Mouse (Mus musculus) splenic B cell, adult 2 months (primary cell): ENCODE data around the gene 9030025P20Rik.
A peak's percentile ranks its signal among the peaks of the same experiment; 100 is the strongest.
"Not testable (repeated sequence)": the region's sequence is repeated elsewhere in the genome, so short reads cannot be mapped to it uniquely, and the experiment has no call there.

Source experiments
- DNase-seq: peaks from one replicate; pipeline ENCODE4 v3.0.0-alpha.2; 2011; ENCODE audit warnings: low read depth, low spot score
- H3K27me3 ChIP-seq: 2 replicates; pipeline ENCODE4 v1.6.1; 2012; ENCODE audit warnings: mild to moderate bottlenecking, low read length, moderate library complexity, mixed read lengths; ENCODE audit not compliant: control insufficient read depth, poor library complexity, insufficient read depth, severe bottlenecking
- H3K36me3 ChIP-seq: 2 replicates; pipeline ENCODE4 v1.6.1; 2012; ENCODE audit warnings: mild to moderate bottlenecking, low read length, moderate library complexity, mixed read lengths; ENCODE audit not compliant: control insufficient read depth, poor library complexity, insufficient read depth, severe bottlenecking

The 9030025P20Rik gene

DNA sequence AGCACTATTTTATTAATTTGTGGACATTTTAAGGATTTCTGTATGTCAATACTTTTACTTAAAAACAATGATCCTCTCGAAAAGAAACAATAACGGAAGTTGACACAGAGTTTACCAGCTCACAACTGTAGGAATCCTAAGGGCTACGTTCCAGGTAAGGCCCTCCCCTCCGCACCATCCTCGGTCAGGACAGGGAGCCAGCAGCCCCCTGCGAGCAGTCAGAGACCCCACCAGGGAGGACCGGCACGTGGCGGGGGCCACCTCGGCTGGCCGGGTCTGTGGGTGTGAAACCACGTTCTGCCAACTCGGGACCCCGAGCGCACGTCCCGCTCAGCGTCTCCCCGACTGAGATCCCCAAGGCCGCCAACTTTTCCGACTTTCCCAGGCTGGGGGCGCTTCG, 17.7 kb upstream of the 9030025P20Rik start:
- H3K36me3 ChIP-seq, result no peaks in the 10 kb centered on the region
- H3K27me3 ChIP-seq, result no peaks in the 10 kb centered on the region
- DNase-seq, result peak; percentile 16

DNA sequence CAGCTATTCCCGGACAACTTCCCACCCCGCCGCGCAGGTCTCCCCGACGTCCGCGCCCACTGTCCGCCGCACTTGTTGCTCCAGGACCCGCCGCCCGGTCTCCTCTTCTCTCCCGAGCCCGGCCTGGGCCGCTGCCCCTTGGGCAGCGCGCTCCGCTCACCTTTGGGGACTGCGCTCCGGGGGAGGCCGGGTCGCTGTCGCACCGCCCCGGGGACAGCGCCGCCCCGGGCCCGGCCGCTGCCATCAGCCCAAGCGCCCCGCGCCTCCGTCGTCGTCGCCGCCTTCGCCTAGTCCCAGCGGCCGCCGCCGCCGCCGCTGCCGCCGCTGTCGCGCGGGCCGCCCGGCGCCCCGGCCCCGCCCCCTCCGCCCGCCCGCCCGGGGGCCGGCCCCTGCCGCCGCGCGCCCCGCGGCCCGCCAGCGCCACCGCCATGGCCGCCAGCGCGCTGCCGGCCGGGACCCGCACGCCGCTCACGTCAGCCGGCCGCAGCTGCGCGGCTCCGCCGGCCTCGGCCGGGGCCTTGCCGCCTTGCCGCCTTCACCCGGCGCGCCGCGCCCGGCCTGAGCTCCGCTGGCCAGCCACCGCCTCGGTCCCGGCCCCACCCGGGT, 17.2 kb upstream of the 9030025P20Rik start, which contains the start of gene Phf10:
TSS of gene Phf10 (minus strand) at position 323 of the 606 bp plus-strand sequence.
- H3K27me3 ChIP-seq, H3K36me3 ChIP-seq: not testable (repeated sequence)
- peak; percentile 49 for DNase-seq

DNA sequence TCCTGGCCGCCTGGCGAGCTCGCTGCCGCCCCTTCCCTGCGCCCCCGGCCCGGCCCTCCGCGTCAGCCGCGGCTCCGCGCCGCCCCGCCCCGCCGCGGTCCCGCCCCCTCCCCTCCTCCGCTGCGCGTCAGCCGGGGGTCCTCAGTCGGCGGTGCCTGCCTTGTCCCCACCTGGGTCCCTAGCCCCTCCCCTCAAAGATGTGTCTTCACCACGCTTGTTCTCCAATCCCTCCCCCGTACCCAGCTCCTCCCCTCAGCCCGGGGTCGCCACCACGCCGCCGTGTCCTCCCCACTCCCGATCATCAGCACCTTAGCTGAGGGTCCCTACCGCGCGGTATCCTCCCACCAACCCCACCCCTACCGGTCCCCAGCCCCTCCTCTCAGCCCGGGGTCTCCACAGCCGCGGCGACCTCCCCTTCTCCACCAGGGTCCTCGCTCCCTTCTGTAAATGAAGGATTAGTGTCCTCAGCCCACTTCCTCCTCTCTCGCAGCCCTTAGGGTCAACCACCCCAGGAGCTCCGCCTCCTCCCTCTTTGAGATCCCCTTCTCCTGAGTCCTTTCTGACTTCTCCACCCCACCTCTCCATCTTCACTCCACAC, 16.6 kb upstream of the 9030025P20Rik start:
- H3K27me3 ChIP-seq, DNase-seq, H3K36me3 ChIP-seq: not testable (repeated sequence)

DNA sequence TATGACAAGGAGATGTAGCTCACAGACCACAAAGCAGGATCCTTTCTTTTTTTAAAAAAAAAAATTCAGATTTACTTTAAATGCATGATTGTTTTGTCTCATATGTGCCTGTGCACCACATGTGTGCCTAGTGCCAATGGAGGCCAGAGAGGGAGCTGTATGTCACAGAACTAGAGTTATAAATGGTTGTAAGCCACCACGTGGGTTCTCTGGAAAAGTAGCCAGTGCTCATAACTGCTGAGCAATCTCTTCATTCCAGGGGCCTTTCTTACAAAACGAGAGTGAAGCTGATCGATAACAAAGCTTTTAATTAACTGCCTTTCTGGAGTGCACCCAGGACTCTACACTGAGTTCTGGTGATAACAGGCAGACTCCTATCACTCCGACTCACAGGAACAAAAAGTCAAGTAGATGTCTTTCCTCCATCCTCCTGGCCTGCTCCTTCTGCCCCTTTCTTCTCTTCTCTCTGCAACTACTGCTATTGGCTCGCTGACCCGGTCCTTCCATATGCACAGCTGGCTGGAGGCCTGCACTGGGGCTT, 9.8 kb upstream of the 9030025P20Rik start:
- not testable (repeated sequence) for H3K36me3 ChIP-seq, H3K27me3 ChIP-seq, DNase-seq

DNA sequence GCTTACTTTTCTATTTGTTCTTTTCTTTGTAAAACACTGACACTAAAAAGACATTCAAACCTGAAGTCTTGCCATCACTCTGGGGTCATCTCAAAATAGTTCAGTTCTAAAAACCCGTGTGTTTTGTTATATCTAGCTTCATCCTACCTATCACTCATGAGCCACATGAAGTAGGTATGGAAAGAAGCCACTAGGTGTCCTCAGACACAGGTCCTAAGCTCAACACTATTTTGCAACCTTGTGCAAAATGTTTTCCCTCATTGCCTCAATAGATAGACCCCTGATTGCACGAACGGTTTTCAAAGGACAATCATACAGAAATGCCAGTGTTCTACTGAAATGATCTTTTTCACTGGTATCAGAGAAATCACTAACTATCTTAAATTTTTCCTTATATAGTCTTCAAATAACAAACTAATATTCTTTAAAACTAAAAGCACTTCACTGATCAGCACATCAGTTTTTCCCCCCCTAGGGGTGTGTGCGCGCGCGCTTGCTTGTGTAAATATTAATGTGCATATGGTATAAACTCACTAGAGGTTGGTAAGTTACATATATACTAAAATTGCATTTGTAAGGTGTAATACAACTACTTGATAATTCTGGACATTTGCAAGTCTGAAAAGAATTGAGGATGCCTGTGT, 428 bp upstream of the 9030025P20Rik start:
- not testable (repeated sequence) for H3K27me3 ChIP-seq, DNase-seq, H3K36me3 ChIP-seq

DNA sequence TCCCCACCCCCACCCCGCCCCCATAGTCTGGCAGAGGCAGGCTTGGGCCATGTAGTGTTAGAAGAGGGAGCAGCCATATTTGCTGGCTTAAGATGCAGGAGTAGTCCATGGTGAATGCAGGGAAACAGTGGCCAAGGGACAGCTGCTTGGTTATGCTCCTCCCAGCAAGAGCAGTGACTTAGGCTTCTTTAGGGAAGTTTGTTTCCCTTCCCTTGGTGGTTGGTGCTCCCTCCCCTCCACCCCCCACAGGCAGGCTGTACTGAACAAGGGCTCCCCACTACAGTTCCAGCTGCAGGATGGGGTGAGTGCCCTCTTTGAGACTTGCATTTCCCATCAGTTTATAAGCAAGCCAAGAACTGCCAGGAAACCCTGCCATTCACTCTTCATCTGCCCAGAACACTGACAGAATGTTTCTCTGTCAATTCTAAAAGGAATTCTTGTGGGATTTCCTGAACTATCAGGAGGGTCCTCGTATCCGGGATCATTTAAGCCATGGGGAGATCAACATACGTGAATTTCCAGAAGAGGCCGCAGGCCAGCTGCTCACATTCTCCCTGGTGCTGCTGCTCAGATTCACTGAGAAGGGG, 11.9 kb downstream of the 9030025P20Rik start:
- H3K36me3 ChIP-seq, DNase-seq, H3K27me3 ChIP-seq: not testable (repeated sequence)

DNA sequence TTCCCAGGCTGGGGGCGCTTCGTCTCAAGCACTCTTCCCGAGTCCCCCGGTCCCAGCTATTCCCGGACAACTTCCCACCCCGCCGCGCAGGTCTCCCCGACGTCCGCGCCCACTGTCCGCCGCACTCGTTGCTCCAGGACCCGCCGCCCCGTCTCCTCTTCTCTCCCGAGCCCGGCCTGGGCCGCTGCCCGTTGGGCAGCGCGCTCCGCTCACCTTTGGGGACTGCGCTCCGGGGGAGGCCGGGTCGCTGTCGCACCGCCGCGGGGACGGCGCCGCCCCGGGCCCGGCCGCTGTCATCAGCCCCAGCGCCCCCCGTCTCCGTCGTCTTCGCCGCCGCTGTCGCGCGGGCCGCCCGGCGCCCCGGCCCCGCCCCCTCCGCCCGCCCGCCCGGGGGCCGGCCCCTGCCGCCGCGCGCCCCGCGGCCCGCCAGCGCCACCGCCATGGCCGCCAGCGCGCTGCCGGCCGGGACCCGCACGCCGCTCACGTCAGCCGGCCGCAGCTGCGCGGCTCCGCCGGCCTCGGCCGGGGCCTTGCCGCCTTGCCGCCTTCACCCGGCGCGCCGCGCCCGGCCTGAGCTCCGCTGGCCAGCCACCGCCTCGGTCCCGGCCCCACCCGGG, 14.4 kb downstream of the 9030025P20Rik start:
- not testable (repeated sequence) for H3K36me3 ChIP-seq, H3K27me3 ChIP-seq, DNase-seq

DNA sequence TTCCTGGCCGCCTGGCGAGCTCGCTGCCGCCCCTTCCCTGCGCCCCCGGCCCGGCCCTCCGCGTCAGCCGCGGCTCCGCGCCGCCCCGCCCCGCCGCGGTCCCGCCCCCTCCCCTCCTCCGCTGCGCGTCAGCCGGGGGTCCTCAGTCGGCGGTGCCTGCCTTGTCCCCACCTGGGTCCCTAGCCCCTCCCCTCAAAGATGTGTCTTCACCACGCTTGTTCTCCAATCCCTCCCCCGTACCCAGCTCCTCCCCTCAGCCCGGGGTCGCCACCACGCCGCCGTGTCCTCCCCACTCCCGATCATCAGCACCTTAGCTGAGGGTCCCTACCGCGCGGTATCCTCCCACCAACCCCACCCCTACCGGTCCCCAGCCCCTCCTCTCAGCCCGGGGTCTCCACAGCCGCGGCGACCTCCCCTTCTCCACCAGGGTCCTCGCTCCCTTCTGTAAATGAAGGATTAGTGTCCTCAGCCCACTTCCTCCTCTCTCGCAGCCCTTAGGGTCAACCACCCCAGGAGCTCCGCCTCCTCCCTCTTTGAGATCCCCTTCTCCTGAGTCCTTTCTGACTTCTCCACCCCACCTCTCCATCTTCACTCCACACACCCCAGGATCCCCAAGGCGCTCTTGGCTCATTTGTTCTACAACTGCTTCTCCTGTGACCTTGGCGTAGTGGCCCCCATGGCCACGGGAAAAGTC, 15.0 kb downstream of the 9030025P20Rik start:
- not testable (repeated sequence) for H3K27me3 ChIP-seq, DNase-seq, H3K36me3 ChIP-seq

DNA sequence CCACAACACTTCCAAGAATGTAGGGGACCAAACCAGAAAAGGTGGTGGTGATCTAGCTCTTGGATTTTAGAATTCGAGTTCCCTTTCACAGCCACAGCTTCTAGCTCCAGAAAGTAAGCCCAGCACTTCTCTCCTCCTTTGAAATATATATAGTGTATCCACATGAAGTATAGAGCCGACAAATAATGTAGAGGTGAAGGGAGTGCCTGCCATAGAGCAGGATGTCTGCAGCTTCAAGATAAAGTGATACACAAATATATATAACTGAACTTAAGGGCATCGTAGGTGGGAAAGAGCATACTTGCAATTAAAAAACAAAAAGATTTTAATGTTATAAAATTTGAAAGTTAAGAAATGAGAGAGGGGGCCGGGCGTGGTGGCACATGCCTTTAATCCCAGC, 15.9 kb downstream of the 9030025P20Rik start:
- not testable (repeated sequence) for H3K27me3 ChIP-seq, DNase-seq, H3K36me3 ChIP-seq

DNA sequence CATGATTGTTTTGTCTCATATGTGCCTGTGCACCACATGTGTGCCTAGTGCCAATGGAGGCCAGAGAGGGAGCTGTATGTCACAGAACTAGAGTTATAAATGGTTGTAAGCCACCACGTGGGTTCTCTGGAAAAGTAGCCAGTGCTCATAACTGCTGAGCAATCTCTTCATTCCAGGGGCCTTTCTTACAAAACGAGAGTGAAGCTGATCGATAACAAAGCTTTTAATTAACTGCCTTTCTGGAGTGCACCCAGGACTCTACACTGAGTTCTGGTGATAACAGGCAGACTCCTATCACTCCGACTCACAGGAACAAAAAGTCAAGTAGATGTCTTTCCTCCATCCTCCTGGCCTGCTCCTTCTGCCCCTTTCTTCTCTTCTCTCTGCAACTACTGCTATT, 21.8 kb downstream of the 9030025P20Rik start:
- H3K27me3 ChIP-seq, DNase-seq, H3K36me3 ChIP-seq: not testable (repeated sequence)

DNA sequence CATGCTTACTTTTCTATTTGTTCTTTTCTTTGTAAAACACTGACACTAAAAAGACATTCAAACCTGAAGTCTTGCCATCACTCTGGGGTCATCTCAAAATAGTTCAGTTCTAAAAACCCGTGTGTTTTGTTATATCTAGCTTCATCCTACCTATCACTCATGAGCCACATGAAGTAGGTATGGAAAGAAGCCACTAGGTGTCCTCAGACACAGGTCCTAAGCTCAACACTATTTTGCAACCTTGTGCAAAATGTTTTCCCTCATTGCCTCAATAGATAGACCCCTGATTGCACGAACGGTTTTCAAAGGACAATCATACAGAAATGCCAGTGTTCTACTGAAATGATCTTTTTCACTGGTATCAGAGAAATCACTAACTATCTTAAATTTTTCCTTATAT, 30.8 kb downstream of the 9030025P20Rik start:
- not testable (repeated sequence) for DNase-seq, H3K36me3 ChIP-seq, H3K27me3 ChIP-seq

DNA sequence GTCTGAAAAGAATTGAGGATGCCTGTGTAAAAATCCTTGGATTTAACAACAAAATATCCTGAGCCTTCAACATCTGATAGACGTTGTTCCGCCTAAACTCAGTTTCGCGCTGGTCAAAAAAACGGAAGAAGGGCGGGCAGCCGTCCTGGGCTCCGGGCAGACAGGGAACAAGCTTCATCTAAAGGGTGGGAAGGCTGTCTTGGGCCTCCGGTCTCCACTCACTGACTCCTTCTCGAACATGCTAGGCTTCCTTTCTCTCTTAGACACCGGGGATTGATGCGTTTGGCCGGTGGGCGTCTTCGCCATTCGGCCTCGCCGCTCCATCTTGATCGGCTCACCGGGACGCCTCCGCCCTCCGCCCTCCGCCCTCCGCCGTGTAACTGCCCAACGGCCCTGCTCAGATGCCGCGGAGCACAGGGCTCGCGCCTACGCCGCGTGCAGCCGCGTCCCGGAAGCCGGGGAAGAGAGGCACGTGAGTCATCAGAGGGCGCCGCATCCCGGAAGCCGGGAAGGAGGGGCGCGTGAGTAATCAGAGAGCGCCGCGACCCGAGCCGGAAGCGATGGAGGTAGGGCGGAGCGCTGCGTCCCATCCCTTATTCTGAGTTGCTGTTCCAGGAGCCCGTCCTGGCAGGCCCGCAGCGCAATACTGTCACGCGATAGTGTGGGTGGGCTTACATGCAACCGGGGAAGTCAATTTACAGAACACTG, 31.6 kb downstream of the 9030025P20Rik start, which contains the start of gene Gm3435:
TSS of gene Gm3435 (plus strand) at position 471 of the 708 bp plus-strand sequence.
- DNase-seq, H3K36me3 ChIP-seq, H3K27me3 ChIP-seq: not testable (repeated sequence)

DNA sequence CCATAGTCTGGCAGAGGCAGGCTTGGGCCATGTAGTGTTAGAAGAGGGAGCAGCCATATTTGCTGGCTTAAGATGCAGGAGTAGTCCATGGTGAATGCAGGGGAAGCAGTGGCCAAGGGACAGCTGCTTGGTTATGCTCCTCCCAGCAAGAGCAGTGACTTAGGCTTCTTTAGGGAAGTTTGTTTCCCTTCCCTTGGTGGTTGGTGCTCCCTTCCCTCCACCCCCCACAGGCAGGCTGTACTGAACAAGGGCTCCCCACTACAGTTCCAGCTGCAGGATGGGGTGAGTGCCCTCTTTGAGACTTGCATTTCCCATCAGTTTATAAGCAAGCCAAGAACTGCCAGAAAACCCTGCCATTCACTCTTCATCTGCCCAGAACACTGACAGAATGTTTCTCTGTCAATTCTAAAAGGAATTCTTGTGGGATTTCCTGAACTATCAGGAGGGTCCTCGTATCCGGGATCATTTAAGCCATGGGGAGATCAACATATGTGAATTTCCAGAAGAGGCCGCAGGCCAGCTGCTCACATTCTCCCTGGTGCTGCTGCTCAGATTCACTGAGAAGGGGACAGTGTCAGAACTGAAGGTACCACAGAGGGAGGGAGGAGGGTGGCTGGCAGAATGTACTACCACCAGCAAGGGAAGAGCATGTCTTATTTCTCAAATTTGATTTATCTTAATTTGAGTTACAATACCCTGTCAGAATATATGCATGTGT, 43.4 kb downstream of the 9030025P20Rik start:
- not testable (repeated sequence) for H3K27me3 ChIP-seq, DNase-seq, H3K36me3 ChIP-seq
